23 mouse cellular contexts compared by ENCODE assay signal in the genomic region with DNA sequence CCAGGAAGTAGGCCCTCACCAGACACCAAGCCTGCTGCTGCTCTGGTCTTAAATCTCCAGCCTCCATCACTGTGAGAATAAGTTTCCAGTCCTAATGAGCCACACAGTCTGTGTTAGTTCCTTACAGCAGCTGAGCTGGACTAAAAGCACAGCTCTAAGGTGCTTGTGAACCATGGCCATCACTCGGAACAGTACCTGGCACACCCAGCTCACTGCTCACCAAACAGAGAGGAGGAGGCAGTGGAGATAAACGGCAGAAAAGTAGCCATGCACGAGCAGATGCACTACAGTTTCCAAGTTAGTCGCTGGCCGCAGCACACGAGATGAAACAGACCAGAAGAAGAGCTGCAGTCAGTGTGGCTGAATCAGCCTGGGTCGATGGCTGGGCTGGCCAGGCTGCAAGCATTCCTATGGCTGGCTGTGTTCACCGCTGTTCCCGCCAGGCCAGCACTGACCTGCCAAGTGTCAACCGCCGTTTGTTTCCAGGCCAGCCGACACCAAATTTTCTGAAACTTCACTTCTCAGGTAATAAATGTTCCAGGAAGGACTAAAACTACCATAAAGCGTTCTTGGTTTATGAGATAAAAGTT.
DNase-seq lines count a peak whose midpoint lies in the region; ATAC-seq and TF ChIP-seq lines count a peak whose summit lies in the region.
"Had no signal": no experiment of that assay in that cellular context is flagged by ENCODE, and none has a peak within 500 bp of the region (broad histone marks: within the 10 kb centered on the region; RNA-seq: fewer than 3 reads in every experiment).

No protein-coding gene starts in this region.

- no peak for DNase-seq in heart, embryonic 10.5 days (ENCODE audit: low spot score)
- DNase-seq in heart, adult 18-20 months, result no peak
- DNase-seq in liver, embryonic 13.5 days, result peak; percentile 31
- no peak for DNase-seq in right cerebral cortex, postnatal 25 days
- DNase-seq in forebrain, embryonic 11.5 days (ENCODE audit: low spot score), result no peak
- no peak for DNase-seq in retina, postnatal 1 day
- DNase-seq: adrenal gland, postnatal 36 days; cerebellum, adult 8-10 months; gastrocnemius, adult 2 months; heart, postnatal 10 days; kidney, adult 18-20 months; layer of hippocampus, adult 9-11 months; left cerebral cortex, postnatal 4 days; lung, postnatal 10 days; thymus, postnatal 25 days had no signal

- H3K4me2 ChIP-seq in liver, embryonic 13.5 days, result peak overlapping the region; percentile 75
- no peak overlapping the region for H3K4me2 ChIP-seq in forebrain, embryonic 11.5 days (ENCODE audit: low read depth, low read length, severe bottlenecking)
- H3K4me2 ChIP-seq: hindbrain, embryonic 13.5 days; midbrain, embryonic 12.5 days; stomach, embryonic 15.5 days had no signal

- peaks cover 22% of the 10 kb centered on the region for H3K4me1 ChIP-seq in heart, embryonic 10.5 days
- H3K4me1 ChIP-seq in bone marrow, adult 2 months (ENCODE audit: control insufficient read depth, insufficient read depth, low read length), result no peaks in the 10 kb centered on the region; the same call in 1 of the 2 replicates
- peaks cover 72% of the 10 kb centered on the region for H3K4me1 ChIP-seq in liver, embryonic 13.5 days (replicated peaks)
- no peaks in the 10 kb centered on the region for H3K4me1 ChIP-seq in forebrain, embryonic 11.5 days (replicated peaks; ENCODE audit: control insufficient read depth, insufficient read depth, low read length)
- H3K4me1 ChIP-seq: midbrain, embryonic 12.5 days had no signal

- no peaks in the 10 kb centered on the region for H3K27me3 ChIP-seq in heart, embryonic 10.5 days (ENCODE audit: insufficient read depth, poor library complexity, severe bottlenecking)
- no peaks in the 10 kb centered on the region for H3K27me3 ChIP-seq in liver, embryonic 13.5 days
- no peaks in the 10 kb centered on the region for H3K27me3 ChIP-seq in forebrain, embryonic 11.5 days (ENCODE audit: control insufficient read depth, insufficient read depth, low read length)
- H3K27me3 ChIP-seq: hindbrain, embryonic 13.5 days; midbrain, embryonic 12.5 days; stomach, embryonic 15.5 days had no signal

- no peak for TF ChIP-seq POLR2A in bone marrow, adult 2 months (IDR thresholded peaks at IDR 0.05; ENCODE audit: borderline replicate concordance, control insufficient read depth, low read depth, low read length)

- peak; percentile 55 for ATAC-seq in erythroid progenitor cell, adult 5-6 weeks (replicated peaks; ENCODE audit: low FRiP score, poor library complexity, severe bottlenecking)
- ATAC-seq in liver, embryonic 13.5 days (ENCODE audit: low read depth), result peak; percentile 21; the same call in 1 of the 2 replicates
- no peak for ATAC-seq in forebrain, embryonic 11.5 days (replicated peaks; ENCODE audit: low FRiP score)
- ATAC-seq: forebrain, embryonic 14.5 days had no signal

- peak overlapping the region; percentile 80 for H3K9ac ChIP-seq in liver, embryonic 13.5 days
- no peak overlapping the region for H3K9ac ChIP-seq in forebrain, embryonic 11.5 days (ENCODE audit: low read length)
- H3K9ac ChIP-seq: hindbrain, embryonic 13.5 days; midbrain, embryonic 12.5 days; stomach, embryonic 15.5 days had no signal

- 67% methylated on average over 13 of the region's 13 CpGs for WGBS in heart, embryonic 10.5 days
- 79% methylated on average over 13 of the region's 13 CpGs for WGBS in bone marrow, adult 2 months
- WGBS in liver, embryonic 13.5 days (ENCODE audit: insufficient replicate concordance), result 58% methylated on average over 13 of the region's 13 CpGs
- WGBS in forebrain, embryonic 11.5 days, result 84% methylated on average over 13 of the region's 13 CpGs

- H3K27ac ChIP-seq in heart, embryonic 10.5 days, result peak overlapping the region; percentile 33; the same call in 1 of the 2 replicates
- peak overlapping the region; percentile 32 for H3K27ac ChIP-seq in bone marrow, adult 2 months (ENCODE audit: control insufficient read depth, insufficient read depth, low read depth, low read length, poor library complexity)
- peak overlapping the region; percentile 92 for H3K27ac ChIP-seq in liver, embryonic 13.5 days
- no peak overlapping the region for H3K27ac ChIP-seq in forebrain, embryonic 11.5 days (ENCODE audit: low read depth, low read length)
- H3K27ac ChIP-seq: gastrocnemius, adult 2 months; hindbrain, embryonic 13.5 days; kidney, postnatal 0 days; left cerebral cortex, adult 2 months; midbrain, embryonic 12.5 days; stomach, embryonic 15.5 days had no signal

- no peak for TF ChIP-seq CTCF in bone marrow, adult 2 months (IDR thresholded peaks at IDR 0.05; ENCODE audit: control insufficient read depth, insufficient read depth, low read length)

- H3K4me3 ChIP-seq in heart, embryonic 10.5 days, result no peak overlapping the region
- peak overlapping the region; percentile 52 for H3K4me3 ChIP-seq in bone marrow, adult 2 months (replicated peaks; ENCODE audit: control insufficient read depth, low read depth, low read length)
- peak overlapping the region; percentile 64 for H3K4me3 ChIP-seq in liver, embryonic 13.5 days (replicated peaks)
- H3K4me3 ChIP-seq in forebrain, embryonic 11.5 days (ENCODE audit: low read depth, low read length), result no peak overlapping the region
- H3K4me3 ChIP-seq: gastrocnemius, adult 2 months; hindbrain, embryonic 13.5 days; left cerebral cortex, adult 2 months; midbrain, embryonic 12.5 days; stomach, embryonic 15.5 days had no signal

- H3K36me3 ChIP-seq in heart, embryonic 10.5 days, result no peaks in the 10 kb centered on the region
- peaks cover 4% of the 10 kb centered on the region for H3K36me3 ChIP-seq in liver, embryonic 13.5 days
- H3K36me3 ChIP-seq in forebrain, embryonic 11.5 days (ENCODE audit: control insufficient read depth, insufficient read depth, low read length), result no peaks in the 10 kb centered on the region
- H3K36me3 ChIP-seq: stomach, embryonic 15.5 days had no signal

- no peaks in the 10 kb centered on the region for H3K9me3 ChIP-seq in heart, embryonic 10.5 days
- H3K9me3 ChIP-seq in liver, embryonic 13.5 days (replicated peaks), result no peaks in the 10 kb centered on the region
- H3K9me3 ChIP-seq in forebrain, embryonic 11.5 days (ENCODE audit: control insufficient read depth, low read length), result no peaks in the 10 kb centered on the region
- H3K9me3 ChIP-seq: hindbrain, embryonic 13.5 days; midbrain, embryonic 12.5 days; stomach, embryonic 15.5 days had no signal

Comparison
In these comparisons a context has a peak if more than half of its experiments do, and no peak if none do; other contexts are left out.
1. H3K4me3 ChIP-seq: peak in bone marrow, adult 2 months (single experiment) and liver, embryonic 13.5 days (single experiment); none in heart, embryonic 10.5 days (single experiment) and forebrain, embryonic 11.5 days (single experiment).